Mouse (Mus musculus): Measurements from ENCODE around the gene Arid1b.

GRCm38 (mm10) chr17:4980151-4980550, 14.0 kb upstream of the Arid1b start:
- TF ChIP-seq POLR2A (IDR thresholded peaks at IDR 0.05; ENCODE audit: extremely low read depth, insufficient read depth, low read length): no peak
- TF ChIP-seq CTCF (IDR thresholded peaks at IDR 0.05; ENCODE audit: low read depth, low read length): no peak
